Mouse (Mus musculus): ENCODE measurements at regions not wholly inside any gene's neighbourhood (a gene's known extent, or its start where the extent isn't known, plus 50 kb on each side); places are given as distances from the start of the nearest gene placed in this dataset.

DNA sequence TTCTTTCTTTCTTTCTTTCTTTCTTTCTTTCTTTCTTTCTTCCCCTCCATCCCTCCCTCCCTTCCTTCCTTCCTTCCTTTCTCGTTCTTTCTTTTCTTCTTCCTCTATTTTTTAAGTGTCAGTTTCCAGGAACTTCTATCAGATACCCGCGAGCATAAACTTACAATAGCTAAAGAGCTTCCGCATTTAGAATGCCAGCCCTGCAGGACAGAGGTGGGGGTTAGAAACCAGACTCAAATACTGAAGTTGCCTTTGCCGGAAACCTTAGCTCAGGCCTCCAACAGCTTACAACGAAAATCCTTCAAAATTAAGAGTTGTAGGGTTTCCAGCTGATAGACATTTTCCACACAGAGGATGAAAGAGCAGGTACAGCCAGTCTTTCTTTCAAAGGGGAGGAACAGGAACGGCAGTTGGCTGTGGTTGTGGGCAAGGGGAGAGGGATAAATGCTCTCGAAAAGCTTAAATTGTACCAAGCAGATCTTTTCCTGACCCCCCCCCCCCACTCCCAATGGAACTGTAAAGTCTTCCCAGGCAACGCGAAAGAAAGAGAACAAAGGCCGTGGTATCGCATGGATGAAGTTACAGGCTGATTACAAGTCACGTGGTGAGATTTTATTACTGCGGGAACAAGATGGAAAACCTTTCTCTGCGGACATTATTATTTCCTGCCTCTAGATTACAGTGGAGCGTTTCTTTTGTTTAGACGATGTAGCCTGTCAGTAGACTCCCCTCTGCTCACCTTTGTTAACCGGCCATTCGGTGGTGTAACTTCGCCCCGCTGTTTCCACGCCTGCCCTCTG lies 159.2 kb downstream of the Tgfb2 start:
- H3K4me3 ChIP-seq (replicated peaks), result no peak overlapping the region
- no peak overlapping the region for H3K4me2 ChIP-seq
- H3K9ac ChIP-seq, result no peak overlapping the region
- 54% methylated on average over 22 of the region's 22 CpGs for WGBS (ENCODE audit: insufficient replicate concordance)
- DNase-seq, result no peak
- H3K4me1 ChIP-seq (replicated peaks), result no peaks in the 10 kb centered on the region
- H3K27me3 ChIP-seq, result no peaks in the 10 kb centered on the region
- no peaks in the 10 kb centered on the region for H3K36me3 ChIP-seq
- ATAC-seq (ENCODE audit: low read depth), result no peak
- no peak overlapping the region for H3K27ac ChIP-seq
- no peaks in the 10 kb centered on the region for H3K9me3 ChIP-seq (replicated peaks)

DNA sequence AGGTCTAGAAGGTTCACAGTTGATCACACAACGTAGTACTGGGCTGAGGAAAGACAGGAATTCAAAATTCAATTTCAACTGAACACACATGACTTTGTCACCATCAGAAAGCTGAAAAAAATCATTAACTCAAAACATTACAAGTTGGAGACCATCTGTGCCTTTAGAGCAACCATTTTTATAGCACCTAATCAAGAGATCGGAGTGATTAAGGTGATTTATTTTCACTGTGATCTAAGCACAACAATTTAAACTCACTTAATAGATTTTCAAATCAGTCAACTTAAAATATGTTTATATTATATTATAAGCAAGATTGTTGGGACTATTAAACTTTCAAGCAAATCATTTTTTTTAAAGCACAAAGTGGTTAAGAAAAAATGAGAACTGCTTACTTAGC lies 165.7 kb downstream of the Tgfb2 start:
- no peak overlapping the region for H3K27ac ChIP-seq
- no peaks in the 10 kb centered on the region for H3K36me3 ChIP-seq
- no peak overlapping the region for H3K4me2 ChIP-seq

DNA sequence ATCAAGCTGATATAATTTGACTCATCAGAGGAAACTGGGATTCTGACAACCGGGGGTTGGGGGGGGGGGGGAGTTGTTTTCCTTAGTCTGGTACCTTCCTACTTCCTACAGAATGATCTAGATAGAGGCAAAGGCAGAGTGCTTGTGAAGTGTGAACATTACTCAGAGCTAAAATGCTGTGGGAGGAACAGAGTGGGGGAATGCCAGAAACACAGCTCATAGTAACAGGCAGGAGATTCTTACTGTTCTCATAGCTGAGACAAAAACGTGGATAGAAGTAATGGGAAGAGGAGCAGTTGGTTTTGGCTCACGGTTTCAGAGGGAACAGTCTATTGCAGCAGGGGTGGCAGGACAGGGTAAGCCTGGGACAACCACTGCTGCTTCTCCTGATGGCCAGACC lies 167.6 kb downstream of the Tgfb2 start:
- ATAC-seq (ENCODE audit: low read depth), result no peak
- Histone ChIP-seq H3K27me3 (no peaks in the 10 kb centered on the region), H3K27ac (no peak overlapping the region), H3K9ac (no peak overlapping the region), H3K4me2 (no peak overlapping the region), H3K9me3 (replicated peaks) (no peaks in the 10 kb centered on the region), H3K36me3 (no peaks in the 10 kb centered on the region), H3K4me3 (replicated peaks) (no peak overlapping the region), H3K4me1 (replicated peaks) (no peaks in the 10 kb centered on the region)
- DNase-seq, result no peak
- WGBS (ENCODE audit: insufficient replicate concordance), result 57% methylated on average over 3 of the region's 3 CpGs

More for the DNA sequence above, 165.7 kb downstream of the Tgfb2 start:
- 67% methylated on average over 2 of the region's 2 CpGs for WGBS (ENCODE audit: insufficient replicate concordance)
- Histone ChIP-seq H3K9me3 (replicated peaks) (no peaks in the 10 kb centered on the region), H3K27me3 (no peaks in the 10 kb centered on the region), H3K4me1 (replicated peaks) (no peaks in the 10 kb centered on the region), H3K9ac (no peak overlapping the region), H3K4me3 (replicated peaks) (no peak overlapping the region)
- ATAC-seq (ENCODE audit: low read depth) (no peak), DNase-seq (no peak)

DNA sequence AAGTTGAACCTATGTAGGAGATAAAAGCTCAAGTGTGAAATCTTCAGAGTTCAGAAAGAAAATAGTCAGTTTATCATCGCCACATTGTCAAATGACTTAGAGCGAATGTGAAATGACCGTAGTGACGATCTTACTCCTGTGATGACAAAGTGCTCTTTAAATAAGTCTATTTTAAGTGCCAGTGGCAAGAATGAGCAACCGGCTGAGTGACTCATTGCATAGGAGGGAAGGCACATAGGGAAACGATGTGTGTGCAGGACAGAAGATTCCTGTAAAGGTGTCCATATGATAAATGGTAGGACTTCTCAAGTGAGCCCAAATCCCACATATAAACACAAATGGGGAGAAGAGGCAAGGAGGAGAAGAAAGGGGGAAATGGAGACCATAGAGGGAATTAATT lies 189.8 kb downstream of the Tgfb2 start:
- no peaks in the 10 kb centered on the region for H3K27me3 ChIP-seq
- no peak overlapping the region for H3K9ac ChIP-seq
- no peak overlapping the region for H3K4me2 ChIP-seq
- ATAC-seq (ENCODE audit: low read depth) (no peak), DNase-seq (no peak)
- H3K36me3 ChIP-seq, result no peaks in the 10 kb centered on the region
- H3K4me3 ChIP-seq (replicated peaks), result no peak overlapping the region
- H3K27ac ChIP-seq, result no peak overlapping the region
- no peaks in the 10 kb centered on the region for H3K4me1 ChIP-seq (replicated peaks)
- 65% methylated on average over 6 of the region's 6 CpGs for WGBS (ENCODE audit: insufficient replicate concordance)
- H3K9me3 ChIP-seq (replicated peaks), result no peaks in the 10 kb centered on the region

DNA sequence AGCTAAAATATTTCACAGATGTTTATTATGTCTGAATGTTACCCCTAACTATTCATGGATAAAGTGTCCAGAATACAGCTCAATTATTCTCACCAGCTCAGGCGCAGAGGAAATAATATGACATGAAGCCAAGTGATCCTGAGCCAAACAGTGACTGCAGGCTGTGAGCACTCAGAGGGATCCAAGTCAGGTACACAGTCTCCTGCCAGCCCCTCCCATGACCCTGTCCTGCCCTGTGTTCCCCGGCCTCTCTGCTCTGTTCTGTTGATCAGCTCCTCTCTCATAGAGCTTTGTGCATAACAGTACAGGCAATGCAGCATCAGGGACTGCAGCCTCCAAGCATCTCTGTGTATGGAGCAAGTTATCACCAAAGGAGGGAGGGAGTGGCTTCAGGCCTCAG lies 190.7 kb downstream of the Tgfb2 start:
- Histone ChIP-seq H3K9ac (no peak overlapping the region), H3K36me3 (no peaks in the 10 kb centered on the region), H3K4me2 (no peak overlapping the region), H3K27me3 (no peaks in the 10 kb centered on the region), H3K27ac (no peak overlapping the region), H3K9me3 (replicated peaks) (no peaks in the 10 kb centered on the region), H3K4me3 (replicated peaks) (no peak overlapping the region), H3K4me1 (replicated peaks) (no peaks in the 10 kb centered on the region)
- DNase-seq, result no peak
- WGBS (ENCODE audit: insufficient replicate concordance), result 41% methylated on average over 2 of the region's 2 CpGs
- ATAC-seq (ENCODE audit: low read depth), result no peak

DNA sequence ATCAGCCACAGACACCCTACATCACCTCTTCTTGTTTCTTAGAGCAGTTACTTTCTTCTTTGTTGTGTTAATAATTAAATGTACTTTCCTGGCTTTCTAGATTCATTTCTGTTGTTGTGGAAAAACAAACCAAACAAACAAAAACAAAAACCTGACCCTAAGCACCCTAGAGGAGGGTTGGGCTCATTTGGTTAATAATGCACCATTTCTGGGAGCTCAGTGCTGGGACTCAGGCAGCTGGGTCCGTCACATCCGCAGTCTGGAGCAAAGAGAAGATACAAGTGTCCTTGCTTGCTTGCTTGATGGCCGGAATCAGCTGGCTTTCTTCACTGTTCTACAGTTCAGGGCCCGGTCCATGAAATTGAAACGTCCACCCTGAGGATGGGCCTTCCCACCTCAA lies 191.9 kb downstream of the Tgfb2 start:
- Histone ChIP-seq H3K36me3 (no peaks in the 10 kb centered on the region), H3K27me3 (no peaks in the 10 kb centered on the region), H3K9me3 (replicated peaks) (no peaks in the 10 kb centered on the region), H3K4me2 (no peak overlapping the region), H3K4me3 (replicated peaks) (no peak overlapping the region), H3K9ac (no peak overlapping the region), H3K27ac (no peak overlapping the region), H3K4me1 (replicated peaks) (no peaks in the 10 kb centered on the region)
- no peak for DNase-seq
- ATAC-seq (ENCODE audit: low read depth), result no peak
- WGBS (ENCODE audit: insufficient replicate concordance), result 65% methylated on average over 5 of the region's 5 CpGs

DNA sequence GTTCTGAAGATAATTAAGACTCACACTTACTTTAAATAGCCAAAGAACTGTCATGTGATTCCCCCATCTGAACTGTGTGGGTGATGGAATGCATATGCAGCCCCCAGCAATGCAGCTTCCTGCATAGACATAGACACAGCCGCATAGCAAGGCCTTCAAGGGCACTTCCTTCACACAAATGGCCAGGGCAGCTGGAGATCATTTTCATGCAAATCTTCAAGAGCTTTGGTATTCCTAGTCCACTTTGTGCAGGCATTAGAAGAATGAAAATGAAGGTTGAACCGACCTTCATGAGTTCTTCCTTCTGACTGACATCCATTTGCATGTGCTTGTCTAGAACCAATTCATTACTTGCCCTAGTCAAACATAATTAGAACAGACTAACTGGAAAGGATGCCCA lies 195.3 kb downstream of the Tgfb2 start:
- H3K4me2 ChIP-seq, result no peak overlapping the region
- H3K27me3 ChIP-seq, result no peaks in the 10 kb centered on the region
- H3K27ac ChIP-seq, result no peak overlapping the region
- no peaks in the 10 kb centered on the region for H3K4me1 ChIP-seq (replicated peaks)
- 54% methylated on average over 2 of the region's 2 CpGs for WGBS (ENCODE audit: insufficient replicate concordance)
- DNase-seq, result no peak
- H3K9me3 ChIP-seq (replicated peaks), result no peaks in the 10 kb centered on the region
- no peak overlapping the region for H3K9ac ChIP-seq
- H3K4me3 ChIP-seq (replicated peaks), result no peak overlapping the region
- no peak for ATAC-seq (ENCODE audit: low read depth)
- H3K36me3 ChIP-seq, result no peaks in the 10 kb centered on the region

DNA sequence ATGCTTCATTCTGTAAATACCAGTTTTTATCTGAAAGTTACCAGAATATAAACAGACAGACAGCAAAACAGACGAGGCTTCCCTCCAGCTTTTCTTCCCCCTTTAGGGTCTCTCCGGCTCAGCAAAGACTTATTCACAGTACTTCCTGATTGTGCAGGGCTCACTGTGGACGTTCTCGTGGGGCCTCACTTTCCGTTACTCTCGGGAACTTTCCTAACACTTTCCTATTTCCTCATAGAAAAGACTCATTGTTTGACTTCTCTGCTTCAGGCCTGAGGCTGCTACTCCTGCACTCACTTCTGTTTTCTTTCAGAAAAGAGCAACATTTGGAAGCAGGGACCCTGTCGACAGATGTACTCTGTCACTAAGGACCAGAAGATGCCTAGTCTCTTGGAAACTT lies 197.4 kb downstream of the Tgfb2 start:
- Histone ChIP-seq H3K27me3 (no peaks in the 10 kb centered on the region), H3K9me3 (replicated peaks) (no peaks in the 10 kb centered on the region), H3K4me1 (replicated peaks) (no peaks in the 10 kb centered on the region), H3K27ac (no peak overlapping the region), H3K36me3 (no peaks in the 10 kb centered on the region), H3K4me2 (no peak overlapping the region), H3K9ac (no peak overlapping the region), H3K4me3 (replicated peaks) (no peak overlapping the region)
- no peak for ATAC-seq (ENCODE audit: low read depth)
- 16% methylated on average over 7 of the region's 7 CpGs for WGBS (ENCODE audit: insufficient replicate concordance)
- DNase-seq, result no peak

DNA sequence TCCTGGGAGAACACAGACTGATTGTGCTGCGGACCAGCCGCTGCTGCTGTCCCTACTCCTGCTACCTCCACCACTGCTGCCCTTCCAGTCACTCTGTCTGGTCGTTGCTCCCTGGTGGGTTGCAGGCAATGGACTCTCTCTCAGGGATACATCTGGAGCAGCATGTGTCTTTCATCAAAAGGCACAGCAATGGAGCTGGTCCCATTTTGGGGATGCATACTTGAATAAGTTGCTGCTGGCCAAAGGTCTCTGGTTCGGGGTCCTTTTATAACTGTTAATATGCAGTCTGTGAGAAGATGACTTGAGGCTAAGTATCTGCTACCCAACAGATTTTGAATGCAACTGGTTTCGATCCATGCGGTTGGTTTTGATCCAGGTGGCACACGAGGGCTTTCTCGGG lies 197.8 kb downstream of the Tgfb2 start:
- DNase-seq, result no peak
- no peak overlapping the region for H3K27ac ChIP-seq

DNA sequence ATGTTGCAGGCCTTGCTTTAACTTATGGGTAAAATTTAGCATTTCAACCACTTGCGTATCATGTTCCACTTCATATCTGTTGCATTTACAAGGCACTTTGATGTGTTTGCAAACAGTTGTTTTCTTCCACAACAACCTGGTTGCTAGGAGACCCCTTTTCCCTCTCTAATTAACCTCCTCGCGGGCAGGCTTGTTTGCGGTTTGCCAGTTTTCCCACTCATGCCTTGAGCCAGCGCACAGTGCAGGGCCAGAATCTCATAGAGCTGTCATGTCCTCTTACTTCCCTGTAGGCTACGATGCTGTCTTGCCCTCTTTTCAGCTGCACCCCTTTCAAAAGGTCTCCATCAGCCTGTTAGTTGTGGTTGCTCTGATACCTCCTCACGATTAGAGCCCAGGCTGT lies 199.3 kb downstream of the Tgfb2 start:
- ATAC-seq (ENCODE audit: low read depth), result no peak
- no peak overlapping the region for H3K4me3 ChIP-seq (replicated peaks)
- H3K9ac ChIP-seq, result no peak overlapping the region
- 79% methylated on average over 7 of the region's 7 CpGs for WGBS (ENCODE audit: insufficient replicate concordance)
- H3K4me2 ChIP-seq, result no peak overlapping the region
- no peaks in the 10 kb centered on the region for H3K9me3 ChIP-seq (replicated peaks)
- no peak overlapping the region for H3K27ac ChIP-seq
- H3K27me3 ChIP-seq, result no peaks in the 10 kb centered on the region
- no peaks in the 10 kb centered on the region for H3K36me3 ChIP-seq
- DNase-seq, result no peak
- H3K4me1 ChIP-seq (replicated peaks), result no peaks in the 10 kb centered on the region

More for the DNA sequence above, 197.8 kb downstream of the Tgfb2 start:
- no peaks in the 10 kb centered on the region for H3K9me3 ChIP-seq (replicated peaks)
- H3K36me3 ChIP-seq, result no peaks in the 10 kb centered on the region
- H3K9ac ChIP-seq, result no peak overlapping the region
- H3K27me3 ChIP-seq, result no peaks in the 10 kb centered on the region
- no peak overlapping the region for H3K4me3 ChIP-seq (replicated peaks)
- H3K4me2 ChIP-seq, result no peak overlapping the region
- 58% methylated on average over 8 of the region's 8 CpGs for WGBS (ENCODE audit: insufficient replicate concordance)
- no peaks in the 10 kb centered on the region for H3K4me1 ChIP-seq (replicated peaks)
- ATAC-seq (ENCODE audit: low read depth), result no peak

DNA sequence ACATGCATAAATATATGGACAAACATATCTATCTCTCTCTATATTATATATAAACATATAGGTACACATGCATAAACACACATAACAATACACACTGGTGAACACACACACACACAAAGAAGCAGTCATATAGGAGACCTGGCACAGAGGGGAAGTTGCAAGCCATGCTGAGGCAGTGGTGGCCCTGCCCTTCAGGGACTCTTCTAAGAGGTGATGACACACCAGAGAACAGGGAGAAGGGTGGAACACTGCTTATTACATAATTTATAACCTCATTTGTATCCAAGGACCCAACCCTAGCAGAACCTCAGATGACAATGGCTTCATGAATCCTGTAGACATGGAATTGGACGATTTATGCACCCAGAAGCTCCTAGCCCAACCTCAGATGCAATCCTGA lies 199.9 kb downstream of the Tgfb2 start:
- Histone ChIP-seq H3K4me3 (replicated peaks) (no peak overlapping the region), H3K4me2 (no peak overlapping the region), H3K27me3 (no peaks in the 10 kb centered on the region), H3K36me3 (no peaks in the 10 kb centered on the region), H3K27ac (no peak overlapping the region), H3K9me3 (replicated peaks) (no peaks in the 10 kb centered on the region), H3K9ac (no peak overlapping the region), H3K4me1 (replicated peaks) (no peaks in the 10 kb centered on the region)
- ATAC-seq (ENCODE audit: low read depth) (no peak), DNase-seq (no peak)
- 21% methylated on average over 1 of the region's 1 CpGs for WGBS (ENCODE audit: insufficient replicate concordance)

DNA sequence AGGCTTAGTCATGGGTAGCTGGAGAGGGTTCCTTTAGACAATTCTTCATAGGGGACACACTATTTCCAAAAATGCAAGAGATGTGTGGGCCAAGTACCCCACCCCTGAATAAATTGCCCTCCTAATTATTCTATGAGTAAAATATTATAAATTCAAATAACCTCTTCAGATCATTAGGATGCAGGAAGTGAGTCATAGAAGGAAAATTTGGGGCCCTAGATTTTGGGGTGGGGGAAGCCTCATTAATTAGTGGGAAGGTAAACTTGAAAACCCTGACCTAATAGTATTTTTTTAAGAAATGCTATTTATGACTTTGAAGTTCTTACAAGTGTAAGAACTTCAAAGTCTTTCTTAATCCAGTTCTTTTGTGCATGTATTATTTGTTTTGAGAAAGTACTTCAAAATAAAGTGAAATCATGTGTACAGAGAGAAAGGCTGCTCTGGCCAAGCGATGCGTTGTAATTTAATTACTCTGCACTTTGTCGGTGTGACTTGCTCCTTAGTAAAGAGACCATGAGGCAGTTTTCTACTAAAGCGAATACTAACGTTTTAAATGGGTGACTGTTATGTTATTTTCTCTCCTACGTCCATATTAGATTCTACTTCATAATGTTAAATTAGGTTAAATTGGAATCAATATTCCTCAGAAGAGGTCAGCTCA lies 200.6 kb downstream of the Tgfb2 start:
- H3K27me3 ChIP-seq, result no peaks in the 10 kb centered on the region
- no peak overlapping the region for H3K4me2 ChIP-seq
- 84% methylated on average over 6 of the region's 6 CpGs for WGBS (ENCODE audit: insufficient replicate concordance)
- no peaks in the 10 kb centered on the region for H3K4me1 ChIP-seq (replicated peaks)
- ATAC-seq (ENCODE audit: low read depth) (no peak), DNase-seq (no peak)
- H3K27ac ChIP-seq, result no peak overlapping the region
- no peak overlapping the region for H3K9ac ChIP-seq
- H3K36me3 ChIP-seq, result no peaks in the 10 kb centered on the region
- H3K4me3 ChIP-seq (replicated peaks), result no peak overlapping the region
- no peaks in the 10 kb centered on the region for H3K9me3 ChIP-seq (replicated peaks)
